Mouse (Mus musculus) kidney, embryonic 16.5 days (tissue): ENCODE data around the gene Ptpre. TPM values are rescaled to one million over a fixed set of nuclear protein-coding genes. Genes with fewer than 3 reads are reported as not detected.
"Not testable (repeated sequence)": the region's sequence is repeated elsewhere in the genome, so short reads cannot be mapped to it uniquely, and the experiment has no call there.

ENCODE experiments used
- ATAC-seq: fragments of 200-750 bp; cut with Nextera tagmentation; 2 replicates; pipeline ENCODE4 v1.8.0; 2017; ENCODE audit warnings: moderate TSS enrichment; ENCODE audit not compliant: low FRiP score, low TSS enrichment
- H3K27ac ChIP-seq: fragments of 300-500 bp; sonication (generic); 2 replicates; pipeline ENCODE4 v1.5.1; 2014; ENCODE audit warnings: low read length
- H3K27me3 ChIP-seq: fragments of 300-500 bp; sonication (generic); 2 replicates; pipeline ENCODE4 v1.6.1; 2014; ENCODE audit warnings: low read length, control low read depth, mixed read lengths; ENCODE audit not compliant: insufficient read depth
- H3K36me3 ChIP-seq: fragments of 300-500 bp; sonication (generic); 2 replicates; pipeline ENCODE4 v1.6.1; 2014; ENCODE audit warnings: low read length, control low read depth, mixed read lengths; ENCODE audit not compliant: insufficient read depth
- H3K4me1 ChIP-seq: fragments of 300-500 bp; sonication (generic); 2 replicates; pipeline ENCODE4 v1.6.1; 2014; ENCODE audit warnings: low read length, control low read depth, mixed read lengths; ENCODE audit not compliant: insufficient read depth
- H3K4me2 ChIP-seq: fragments of 300-500 bp; sonication (generic); replicated peaks from 2 replicates; pipeline ENCODE4 v1.6.1; 2014; ENCODE audit warnings: low read depth, low read length
- H3K4me3 ChIP-seq: fragments of 300-500 bp; sonication (generic); 2 replicates; pipeline ENCODE4 v1.5.1; 2014; ENCODE audit warnings: mild to moderate bottlenecking, low read length
- H3K9ac ChIP-seq: fragments of 300-500 bp; sonication (generic); replicated peaks from 2 replicates; pipeline ENCODE4 v1.6.1; 2014; ENCODE audit warnings: low read length
- H3K9me3 ChIP-seq: fragments of 300-500 bp; sonication (generic); 2 replicates; pipeline ENCODE4 v1.6.1; 2016; ENCODE audit warnings: low read length, control low read depth
- WGBS: fragments of 180-500 bp; shearing (Covaris S2); extraction: QIAGEN DNeasy Blood & Tissue Kit; methylation state at CpG from one replicate; pipeline ENCODE4 v1.1.7; 2014; 5-methylcytosine and 5-hydroxymethylcytosine counted together
- polyA plus RNA-seq: library from polyadenylated mRNA; unstranded; fragments of >200 nt; fragmentation: Nextera tagmentation; extraction: Ambion mirVana; gene quantifications from 2 replicates; pipeline ENCODE4 v1.2.1, GENCODE M21; 2015

The Ptpre gene
- polyA plus RNA-seq, 1 experiment from 2014 or later = 1.3 TPM

DNA sequence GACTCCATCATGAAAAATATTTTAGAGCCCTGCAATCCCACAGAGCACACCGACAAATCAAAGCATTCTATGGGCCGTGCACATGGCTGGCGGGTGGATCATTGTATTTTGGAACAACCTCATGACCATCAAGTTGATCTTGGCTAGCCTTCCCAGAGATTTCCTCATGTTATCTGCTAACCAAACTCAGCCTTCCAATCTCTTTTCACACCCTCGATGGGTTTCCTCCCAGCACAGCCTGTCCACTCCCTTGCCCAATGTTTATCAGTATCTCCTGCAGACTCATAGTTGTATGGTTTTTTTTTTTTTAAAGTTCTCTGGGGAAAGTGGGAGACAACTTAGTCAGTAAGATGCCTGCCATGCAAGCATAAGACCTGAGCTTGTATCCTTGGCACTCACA, 70.9 kb downstream of the Ptpre start:
- 82% methylated on average over 4 of the region's 4 CpGs for WGBS
- H3K9ac ChIP-seq = no peak overlapping the region
- no peaks in the 10 kb centered on the region for H3K36me3 ChIP-seq
- no peak overlapping the region for H3K27ac ChIP-seq
- H3K4me3 ChIP-seq = no peak overlapping the region
- H3K9me3 ChIP-seq = no peaks in the 10 kb centered on the region
- ATAC-seq = no peak
- no peak overlapping the region for H3K4me2 ChIP-seq
- H3K27me3 ChIP-seq = no peaks in the 10 kb centered on the region
- H3K4me1 ChIP-seq = peaks cover 18% of the 10 kb centered on the region

GRCm38 (mm10) chr7:135609028-135609427, 71.7 kb downstream of the Ptpre start:
- peaks cover 18% of the 10 kb centered on the region for H3K4me1 ChIP-seq
- no peak for ATAC-seq
- H3K36me3 ChIP-seq = no peaks in the 10 kb centered on the region
- no peaks in the 10 kb centered on the region for H3K27me3 ChIP-seq
- H3K4me3 ChIP-seq = no peak overlapping the region
- no peak overlapping the region for H3K27ac ChIP-seq
- H3K9me3 ChIP-seq = no peaks in the 10 kb centered on the region
- H3K4me2 ChIP-seq = no peak overlapping the region
- H3K9ac ChIP-seq = no peak overlapping the region
- 43% methylated on average over 3 of the region's 3 CpGs for WGBS

DNA sequence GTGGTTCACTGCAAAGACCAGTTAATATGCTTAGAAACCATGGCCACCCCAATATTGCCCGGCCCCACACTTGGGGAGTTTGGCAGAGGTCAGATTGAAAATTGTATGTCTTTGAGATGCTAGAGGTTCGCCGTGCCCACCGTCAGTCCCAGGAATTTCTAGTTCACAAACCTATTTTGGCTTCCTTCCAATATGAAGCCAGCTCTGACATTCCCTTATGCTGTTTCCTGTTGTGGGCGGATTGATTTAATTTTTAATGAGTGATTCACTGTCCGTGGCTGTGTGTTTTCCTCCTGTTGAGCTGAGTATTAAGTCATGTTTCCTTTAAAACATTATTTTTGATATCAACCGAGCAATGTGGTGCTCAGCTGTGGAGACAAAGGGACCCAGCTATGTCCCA, 72.4 kb downstream of the Ptpre start:
- 41% methylated on average over 7 of the region's 7 CpGs for WGBS
- peaks cover 18% of the 10 kb centered on the region for H3K4me1 ChIP-seq
- no peaks in the 10 kb centered on the region for H3K27me3 ChIP-seq
- H3K9ac ChIP-seq = no peak overlapping the region
- no peak overlapping the region; the same call in 1 of the 2 replicates for H3K27ac ChIP-seq
- H3K36me3 ChIP-seq = no peaks in the 10 kb centered on the region
- no peak overlapping the region for H3K4me3 ChIP-seq
- no peaks in the 10 kb centered on the region for H3K9me3 ChIP-seq
- H3K4me2 ChIP-seq = no peak overlapping the region
- ATAC-seq = peak; percentile 33; the same call in 1 of the 2 replicates

- ATAC-seq = no peak
- H3K4me1 ChIP-seq = peaks cover 18% of the 10 kb centered on the region
- no peak overlapping the region for H3K9ac ChIP-seq
- H3K27me3 ChIP-seq = no peaks in the 10 kb centered on the region
- no peak overlapping the region for H3K4me2 ChIP-seq
- no peaks in the 10 kb centered on the region; the same call in 1 of the 2 replicates for H3K9me3 ChIP-seq
- 63% methylated on average over 16 of the region's 16 CpGs for WGBS
- no peak overlapping the region for H3K4me3 ChIP-seq
- H3K27ac ChIP-seq = no peak overlapping the region
- no peaks in the 10 kb centered on the region for H3K36me3 ChIP-seq
Observed at GRCm38 (mm10) chr7:135612276-135612675, 75.0 kb downstream of the Ptpre start.

GRCm38 (mm10) chr7:135612801-135613200, 75.5 kb downstream of the Ptpre start:
- H3K4me3 ChIP-seq = no peak overlapping the region
- no peak for ATAC-seq
- WGBS = 38% methylated on average over 7 of the region's 7 CpGs
- H3K9me3 ChIP-seq = no peaks in the 10 kb centered on the region; the same call in 1 of the 2 replicates
- H3K27me3 ChIP-seq = no peaks in the 10 kb centered on the region
- H3K4me1 ChIP-seq = peaks cover 18% of the 10 kb centered on the region
- no peak overlapping the region for H3K9ac ChIP-seq
- H3K27ac ChIP-seq = no peak overlapping the region
- no peak overlapping the region for H3K4me2 ChIP-seq
- no peaks in the 10 kb centered on the region for H3K36me3 ChIP-seq

- Histone ChIP-seq H3K9ac (no peak overlapping the region), H3K4me1 (peaks cover 18% of the 10 kb centered on the region), H3K27ac (no peak overlapping the region), H3K27me3 (no peaks in the 10 kb centered on the region), H3K4me3 (no peak overlapping the region), H3K36me3 (no peaks in the 10 kb centered on the region), H3K9me3 (no peaks in the 10 kb centered on the region; the same call in 1 of the 2 replicates), H3K4me2 (no peak overlapping the region)
- 80% methylated on average over 3 of the region's 3 CpGs for WGBS
- ATAC-seq = no peak
Observed at GRCm38 (mm10) chr7:135613380-135613779, 76.1 kb downstream of the Ptpre start.

DNA sequence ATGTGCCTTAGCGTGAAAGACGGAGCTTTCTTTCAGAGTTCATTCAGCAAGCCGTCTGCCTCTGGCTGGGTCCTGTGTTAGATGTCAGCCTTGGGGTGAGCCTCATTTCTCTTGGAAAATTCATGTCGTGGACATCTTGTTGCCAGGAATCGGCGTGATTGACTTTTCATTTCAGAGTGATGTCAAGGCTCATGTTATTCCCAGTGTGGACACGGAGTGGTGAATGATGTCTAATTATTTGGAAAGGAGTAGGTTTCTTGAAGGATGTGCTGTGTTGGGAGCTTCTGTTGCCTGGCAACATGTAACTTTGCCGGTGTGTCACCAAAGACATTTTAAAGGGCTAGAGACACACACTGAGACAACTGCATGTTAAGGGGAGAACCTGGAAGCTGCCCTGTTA, 77.6 kb downstream of the Ptpre start:
- WGBS = 88% methylated on average over 8 of the region's 8 CpGs
- no peak overlapping the region for H3K9ac ChIP-seq

DNA sequence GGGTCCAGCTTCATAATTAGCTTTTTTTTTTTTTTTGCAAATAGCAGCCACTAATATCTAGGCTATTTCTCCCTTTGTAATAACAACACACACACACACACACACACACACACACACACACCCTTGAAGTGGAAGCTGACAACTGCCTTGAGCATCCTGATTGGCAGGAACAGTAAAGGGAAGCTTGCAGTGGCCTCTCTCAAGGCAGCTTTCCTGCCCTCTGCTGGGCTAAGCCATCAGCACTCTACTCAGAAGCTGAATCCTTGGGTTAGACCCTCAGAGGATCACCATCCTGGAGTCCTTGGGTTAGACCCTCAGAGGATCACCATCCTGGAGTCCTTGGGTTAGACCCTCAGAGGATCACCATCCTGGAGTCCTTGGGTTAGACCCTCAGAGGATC, 79.2 kb downstream of the Ptpre start:
- H3K36me3 ChIP-seq, ATAC-seq, H3K4me2 ChIP-seq, H3K27me3 ChIP-seq, H3K9me3 ChIP-seq, H3K4me1 ChIP-seq, H3K27ac ChIP-seq, H3K9ac ChIP-seq, H3K4me3 ChIP-seq: not testable (repeated sequence)

More for the DNA sequence above, 77.6 kb downstream of the Ptpre start:
- no peak overlapping the region for H3K27ac ChIP-seq
- H3K4me3 ChIP-seq = no peak overlapping the region
- no peaks in the 10 kb centered on the region for H3K27me3 ChIP-seq
- peaks cover 11% of the 10 kb centered on the region for H3K4me1 ChIP-seq
- no peaks in the 10 kb centered on the region for H3K36me3 ChIP-seq
- H3K9me3 ChIP-seq = no peaks in the 10 kb centered on the region; the same call in 1 of the 2 replicates
- ATAC-seq = no peak
- no peak overlapping the region for H3K4me2 ChIP-seq

DNA sequence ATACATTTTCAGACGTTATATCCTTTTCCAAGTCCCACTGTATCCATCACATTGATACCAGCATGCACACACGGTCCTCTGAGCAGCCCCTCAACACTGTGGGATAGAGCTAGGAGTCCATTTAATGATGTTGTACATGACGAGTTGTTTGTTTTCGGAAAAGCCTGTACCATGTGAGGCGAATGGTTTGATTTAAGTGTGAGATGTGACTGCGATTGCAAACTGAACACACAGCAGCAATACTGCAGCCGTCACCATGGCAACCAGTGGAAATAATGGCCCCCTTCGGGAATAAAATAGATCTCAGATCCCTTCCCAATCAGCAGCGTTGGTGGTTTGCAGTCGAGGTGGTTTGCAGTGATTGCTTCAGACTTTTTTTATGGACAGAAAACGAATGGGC, 80.5 kb downstream of the Ptpre start:
- no peak for ATAC-seq

GRCm38 (mm10) chr7:135621649-135622048, 84.4 kb downstream of the Ptpre start:
- Histone ChIP-seq H3K27ac (no peak overlapping the region), H3K9ac (no peak overlapping the region), H3K4me1 (no peaks in the 10 kb centered on the region), H3K9me3 (no peaks in the 10 kb centered on the region; the same call in 1 of the 2 replicates), H3K4me3 (no peak overlapping the region), H3K36me3 (no peaks in the 10 kb centered on the region), H3K27me3 (no peaks in the 10 kb centered on the region), H3K4me2 (no peak overlapping the region)
- ATAC-seq = no peak
- 67% methylated on average over 6 of the region's 6 CpGs for WGBS

More for the DNA sequence above, 80.5 kb downstream of the Ptpre start:
- Histone ChIP-seq H3K9me3 (no peaks in the 10 kb centered on the region; the same call in 1 of the 2 replicates), H3K27me3 (no peaks in the 10 kb centered on the region), H3K27ac (no peak overlapping the region), H3K4me3 (no peak overlapping the region), H3K9ac (no peak overlapping the region), H3K4me1 (peaks cover under 1% of the 10 kb centered on the region; the same call in 1 of the 2 replicates), H3K36me3 (no peaks in the 10 kb centered on the region), H3K4me2 (no peak overlapping the region)
- WGBS = 83% methylated on average over 11 of the region's 11 CpGs
